Mouse (Mus musculus) macrophage (primary cell): ENCODE results near the gene Gmfg. TPM values are rescaled to one million over a fixed set of nuclear protein-coding genes. Genes with fewer than 3 reads are reported as not detected.

Experiments
- H3K27ac ChIP-seq: fragments of 350-480 bp; formaldehyde crosslinking; 2 replicates; pipeline ENCODE4 v1.9.0; 2021
- H3K36me3 ChIP-seq: fragments of 350-480 bp; formaldehyde crosslinking; 2 replicates; pipeline ENCODE4 v1.9.0; 2021; ENCODE audit errors: inconsistent target
- H3K4me3 ChIP-seq: fragments of 350-480 bp; formaldehyde crosslinking; 2 replicates; pipeline ENCODE4 v1.9.0; 2021; ENCODE audit errors: inconsistent target
- H3K79me2 ChIP-seq: fragments of 350-480 bp; formaldehyde crosslinking; 2 replicates; pipeline ENCODE4 v1.9.0; 2021; ENCODE audit errors: inconsistent target
- WGBS: methylation state at CpG from one replicate; pipeline ENCODE4 v1.1.7; 2026; ENCODE audit warnings: inconsistent platforms; ENCODE audit not compliant: missing documents; 5-methylcytosine and 5-hydroxymethylcytosine counted together
- polyA plus RNA-seq: library from polyadenylated mRNA; stranded (reverse); fragments of 250-400 nt; gene quantifications from 3 replicates; pipeline ENCODE4 v1.2.4, GENCODE M21; 2018; ENCODE audit warnings: inconsistent platforms

Gmfg gene
- polyA plus RNA-seq, 1 experiment from 2014 or later = 177 TPM

GRCm38 (mm10) chr7:28447101-28447830 is 10.0 kb downstream of the Gmfg start:
- H3K79me2 ChIP-seq = no peaks in the 10 kb centered on the region
- H3K36me3 ChIP-seq = no peaks in the 10 kb centered on the region
- 81% methylated on average over 11 of the region's 12 CpGs for WGBS
- no peak overlapping the region for H3K27ac ChIP-seq
- H3K4me3 ChIP-seq = no peak overlapping the region

- Histone ChIP-seq H3K27ac (no peak overlapping the region), H3K36me3 (no peaks in the 10 kb centered on the region), H3K79me2 (no peaks in the 10 kb centered on the region), H3K4me3 (no peak overlapping the region)
- WGBS = 93% methylated on average over 10 of the region's 13 CpGs
Measured at GRCm38 (mm10) chr7:28447865-28448820, 10.9 kb downstream of the Gmfg start.

GRCm38 (mm10) chr7:28451531-28452360 is 14.5 kb downstream of the Gmfg start, which contains the start of gene Lrfn1:
TSS of gene Lrfn1 (plus strand) at chr7:28451980.
- H3K4me3 ChIP-seq = no peak within 1 kb of the TSS
- WGBS = 3% methylated on average over 48 of the region's 97 CpGs
- no peak within 1 kb of the TSS for H3K27ac ChIP-seq
- H3K79me2 ChIP-seq = no peaks in the 10 kb centered on the region
- H3K36me3 ChIP-seq = no peaks in the 10 kb centered on the region

GRCm38 (mm10) chr7:28452361-28453005 is 15.2 kb downstream of the Gmfg start:
- no peak overlapping the region for H3K4me3 ChIP-seq
- WGBS = 8% methylated on average over 20 of the region's 24 CpGs
- H3K27ac ChIP-seq = no peak overlapping the region
- no peaks in the 10 kb centered on the region for H3K79me2 ChIP-seq
- H3K36me3 ChIP-seq = no peaks in the 10 kb centered on the region

- Histone ChIP-seq H3K27ac (no peak overlapping the region), H3K79me2 (no peaks in the 10 kb centered on the region), H3K36me3 (no peaks in the 10 kb centered on the region), H3K4me3 (no peak overlapping the region)
- WGBS = 100% methylated on average over 3 of the region's 5 CpGs
Measured at GRCm38 (mm10) chr7:28460361-28460760, 23.1 kb downstream of the Gmfg start.

- 77% methylated on average over 2 of the region's 2 CpGs for WGBS
- no peaks in the 10 kb centered on the region for H3K36me3 ChIP-seq
- no peak overlapping the region for H3K27ac ChIP-seq
Measured at GRCm38 (mm10) chr7:28462769-28463168, 25.5 kb downstream of the Gmfg start.

GRCm38 (mm10) chr7:28464416-28465212 is 27.4 kb downstream of the Gmfg start:
- no peaks in the 10 kb centered on the region for H3K36me3 ChIP-seq
- no peak overlapping the region for H3K27ac ChIP-seq
- WGBS = 63% methylated on average over 10 of the region's 10 CpGs
- no peak overlapping the region for H3K4me3 ChIP-seq
- no peaks in the 10 kb centered on the region for H3K79me2 ChIP-seq

More at GRCm38 (mm10) chr7:28462769-28463168, 25.5 kb downstream of the Gmfg start:
- H3K79me2 ChIP-seq = no peaks in the 10 kb centered on the region
- no peak overlapping the region for H3K4me3 ChIP-seq

GRCm38 (mm10) chr7:28466721-28467212 is 29.5 kb downstream of the Gmfg start:
- no peaks in the 10 kb centered on the region for H3K36me3 ChIP-seq
- no peak overlapping the region for H3K4me3 ChIP-seq
- no peak overlapping the region for H3K27ac ChIP-seq
- H3K79me2 ChIP-seq = no peaks in the 10 kb centered on the region
- 86% methylated on average over 32 of the region's 40 CpGs for WGBS

- Histone ChIP-seq H3K79me2 (no peaks in the 10 kb centered on the region), H3K4me3 (no peak overlapping the region), H3K36me3 (no peaks in the 10 kb centered on the region), H3K27ac (no peak overlapping the region)
- WGBS = 22% methylated on average over 41 of the region's 63 CpGs
Measured at GRCm38 (mm10) chr7:28467213-28467751, 30.0 kb downstream of the Gmfg start.

- Histone ChIP-seq H3K4me3 (no peak overlapping the region), H3K27ac (no peak overlapping the region), H3K36me3 (no peaks in the 10 kb centered on the region), H3K79me2 (no peaks in the 10 kb centered on the region)
- 98% methylated on average over 6 of the region's 6 CpGs for WGBS
Measured at GRCm38 (mm10) chr7:28476191-28476590, 38.9 kb downstream of the Gmfg start.

GRCm38 (mm10) chr7:28477363-28477762 is 40.1 kb downstream of the Gmfg start:
- no peaks in the 10 kb centered on the region for H3K36me3 ChIP-seq
- H3K4me3 ChIP-seq = no peak overlapping the region
- H3K79me2 ChIP-seq = no peaks in the 10 kb centered on the region
- WGBS = 94% methylated on average over 5 of the region's 5 CpGs
- no peak overlapping the region for H3K27ac ChIP-seq

GRCm38 (mm10) chr7:28478854-28479253 is 41.6 kb downstream of the Gmfg start:
- Histone ChIP-seq H3K36me3 (no peaks in the 10 kb centered on the region), H3K27ac (no peak overlapping the region), H3K4me3 (no peak overlapping the region), H3K79me2 (no peaks in the 10 kb centered on the region)
- 8% methylated on average over 6 of the region's 8 CpGs for WGBS

- no peak overlapping the region for H3K27ac ChIP-seq
- WGBS = 91% methylated on average over 11 of the region's 11 CpGs
- H3K4me3 ChIP-seq = no peak overlapping the region
- H3K79me2 ChIP-seq = no peaks in the 10 kb centered on the region
- H3K36me3 ChIP-seq = no peaks in the 10 kb centered on the region
Measured at GRCm38 (mm10) chr7:28482854-28483253, 45.6 kb downstream of the Gmfg start.
